Mouse (Mus musculus) stomach, postnatal 0 days (tissue): ENCODE measurements at regions not wholly inside any gene's neighbourhood (a gene's known extent, or its start where the extent isn't known, plus 50 kb on each side); places are given as distances from the start of the nearest gene placed in this dataset.

Experiments
- ATAC-seq: fragments of 200-750 bp; cut with Nextera tagmentation; 2 replicates; pipeline ENCODE4 v1.8.0; 2017; ENCODE audit not compliant: low FRiP score, low TSS enrichment
- DNase-seq: peaks from one replicate; pipeline ENCODE4 v3.0.0-alpha.2; 2016; ENCODE audit warnings: low spot score
- H3K27ac ChIP-seq: fragments of 300-500 bp; sonication (generic); replicated peaks from 2 replicates; pipeline ENCODE4 v1.5.1; 2014; ENCODE audit warnings: mild to moderate bottlenecking, control low read depth
- H3K27me3 ChIP-seq: fragments of 300-500 bp; sonication (generic); 2 replicates; pipeline ENCODE4 v1.6.1; 2014; ENCODE audit warnings: low read length; ENCODE audit not compliant: control insufficient read depth, insufficient read depth
- H3K36me3 ChIP-seq: fragments of 300-500 bp; sonication (generic); 2 replicates; pipeline ENCODE4 v1.6.1; 2014; ENCODE audit warnings: low read length, mixed read lengths; ENCODE audit not compliant: control insufficient read depth, insufficient read depth
- H3K4me1 ChIP-seq: fragments of 300-500 bp; sonication (generic); replicated peaks from 2 replicates; pipeline ENCODE4 v1.6.1; 2014; ENCODE audit warnings: antibody characterized with exemption; ENCODE audit not compliant: control insufficient read depth, insufficient read depth
- H3K4me2 ChIP-seq: fragments of 300-500 bp; sonication (generic); replicated peaks from 2 replicates; pipeline ENCODE4 v1.6.1; 2014; ENCODE audit warnings: low read depth, mild to moderate bottlenecking, control low read depth, moderate library complexity
- H3K4me3 ChIP-seq: fragments of 300-500 bp; sonication (generic); 2 replicates; pipeline ENCODE4 v1.5.1; 2014; ENCODE audit warnings: low read depth, low read length, control low read depth
- H3K9ac ChIP-seq: fragments of 300-500 bp; sonication (generic); 2 replicates; pipeline ENCODE4 v1.6.1; 2014; ENCODE audit warnings: mild to moderate bottlenecking, low read length, control low read depth, mixed read lengths
- H3K9me3 ChIP-seq: fragments of 300-500 bp; sonication (generic); 2 replicates; pipeline ENCODE4 v1.6.1; 2016; ENCODE audit warnings: low read length; ENCODE audit not compliant: control insufficient read depth
- CTCF ChIP-seq: IDR thresholded peaks from 2 replicates; pipeline ENCODE4 v1.5.1; 2016; ENCODE audit warnings: antibody characterized with exemption, low read depth, mild to moderate bottlenecking, moderate library complexity
- EP300 ChIP-seq: optimal IDR thresholded peaks from 2 replicates; pipeline ENCODE3; 2016; ENCODE audit warnings: antibody characterized with exemption
- WGBS: fragments of 180-500 bp; shearing (Covaris S2); extraction: QIAGEN DNeasy Blood & Tissue Kit; methylation state at CpG from one replicate; pipeline ENCODE4 v1.1.7; 2014; 5-methylcytosine and 5-hydroxymethylcytosine counted together

GRCm38 (mm10) chr2:79078836-79079394 lies 176.3 kb upstream of the Itga4 start:
- H3K27me3 ChIP-seq, result no peaks in the 10 kb centered on the region
- H3K4me1 ChIP-seq, result no peaks in the 10 kb centered on the region
- no peak for ATAC-seq
- H3K4me3 ChIP-seq, result no peak overlapping the region
- no peak for DNase-seq
- no peak for TF ChIP-seq EP300
- no peak for TF ChIP-seq CTCF
- no peaks in the 10 kb centered on the region for H3K9me3 ChIP-seq
- no peak overlapping the region for H3K9ac ChIP-seq
- no peak overlapping the region for H3K27ac ChIP-seq
- WGBS, result 51% methylated on average over 5 of the region's 5 CpGs
- H3K36me3 ChIP-seq, result no peaks in the 10 kb centered on the region
- H3K4me2 ChIP-seq, result no peak overlapping the region

DNA sequence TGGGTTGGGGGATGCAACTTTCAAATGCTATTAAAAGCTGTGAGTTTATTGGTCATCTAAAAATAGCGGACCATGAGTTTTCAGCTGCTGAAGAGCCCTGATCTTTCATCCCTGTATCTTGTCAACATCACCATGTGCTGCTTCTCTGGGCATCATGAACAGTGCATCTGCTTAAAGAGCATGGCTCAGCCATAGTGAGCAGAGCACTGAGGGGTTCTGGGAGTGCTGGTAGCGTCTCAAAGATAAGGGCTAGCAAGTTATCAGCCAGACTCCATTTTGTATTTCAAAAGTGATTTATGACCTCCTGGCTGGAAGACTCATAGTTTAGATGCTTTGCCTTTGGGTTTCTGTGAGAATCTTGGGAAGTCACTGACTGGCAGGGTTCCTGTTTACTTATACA lies 173.5 kb upstream of the Itga4 start:
- Histone ChIP-seq H3K9ac (no peak overlapping the region), H3K27ac (no peak overlapping the region), H3K9me3 (no peaks in the 10 kb centered on the region), H3K27me3 (no peaks in the 10 kb centered on the region), H3K4me1 (no peaks in the 10 kb centered on the region), H3K4me2 (no peak overlapping the region), H3K36me3 (no peaks in the 10 kb centered on the region), H3K4me3 (no peak overlapping the region)
- DNase-seq, result no peak
- ATAC-seq, result no peak
- WGBS, result 71% methylated on average over 2 of the region's 2 CpGs
- no peak for TF ChIP-seq CTCF
- TF ChIP-seq EP300, result no peak

DNA sequence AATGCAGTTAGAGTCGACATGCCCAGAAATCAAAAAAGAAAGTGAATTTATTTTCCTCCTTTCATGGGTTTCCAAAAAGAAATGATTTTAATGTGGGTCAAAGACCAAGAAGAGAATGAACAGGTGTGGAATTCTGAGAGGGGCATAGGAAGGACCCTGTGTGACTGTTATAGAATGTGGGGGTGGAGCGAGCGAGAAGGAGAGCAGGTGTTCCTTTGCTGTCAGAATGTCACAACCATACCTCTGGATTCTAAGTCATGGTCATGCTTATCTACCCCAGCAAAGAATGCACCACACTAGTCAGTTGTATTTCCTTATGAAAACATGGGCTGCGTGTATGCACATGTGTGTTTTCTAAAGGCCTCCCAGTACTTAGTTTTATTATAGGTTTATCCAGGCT lies 168.9 kb upstream of the Itga4 start:
- Histone ChIP-seq H3K36me3 (no peaks in the 10 kb centered on the region), H3K9ac (no peak overlapping the region), H3K9me3 (no peaks in the 10 kb centered on the region), H3K27ac (no peak overlapping the region), H3K27me3 (no peaks in the 10 kb centered on the region), H3K4me2 (no peak overlapping the region), H3K4me3 (no peak overlapping the region), H3K4me1 (no peaks in the 10 kb centered on the region; the same call in 1 of the 2 replicates)
- no peak for TF ChIP-seq CTCF
- TF ChIP-seq EP300, result no peak
- no peak for DNase-seq
- ATAC-seq, result no peak
- 93% methylated on average over 4 of the region's 4 CpGs for WGBS

- DNase-seq, result no peak
- ATAC-seq, result no peak
- Histone ChIP-seq H3K9me3 (no peaks in the 10 kb centered on the region), H3K4me3 (peak overlapping the region; percentile 23; the same call in 1 of the 2 replicates), H3K27ac (no peak overlapping the region), H3K4me2 (peak overlapping the region; percentile 33), H3K27me3 (no peaks in the 10 kb centered on the region), H3K4me1 (no peaks in the 10 kb centered on the region; the same call in 1 of the 2 replicates), H3K9ac (no peak overlapping the region), H3K36me3 (no peaks in the 10 kb centered on the region)
- TF ChIP-seq CTCF (peak; percentile 48), EP300 (no peak)
- 49% methylated on average over 9 of the region's 9 CpGs for WGBS
These were observed 168.2 kb upstream of the Itga4 start for GRCm38 (mm10) chr2:79086857-79087578.

DNA sequence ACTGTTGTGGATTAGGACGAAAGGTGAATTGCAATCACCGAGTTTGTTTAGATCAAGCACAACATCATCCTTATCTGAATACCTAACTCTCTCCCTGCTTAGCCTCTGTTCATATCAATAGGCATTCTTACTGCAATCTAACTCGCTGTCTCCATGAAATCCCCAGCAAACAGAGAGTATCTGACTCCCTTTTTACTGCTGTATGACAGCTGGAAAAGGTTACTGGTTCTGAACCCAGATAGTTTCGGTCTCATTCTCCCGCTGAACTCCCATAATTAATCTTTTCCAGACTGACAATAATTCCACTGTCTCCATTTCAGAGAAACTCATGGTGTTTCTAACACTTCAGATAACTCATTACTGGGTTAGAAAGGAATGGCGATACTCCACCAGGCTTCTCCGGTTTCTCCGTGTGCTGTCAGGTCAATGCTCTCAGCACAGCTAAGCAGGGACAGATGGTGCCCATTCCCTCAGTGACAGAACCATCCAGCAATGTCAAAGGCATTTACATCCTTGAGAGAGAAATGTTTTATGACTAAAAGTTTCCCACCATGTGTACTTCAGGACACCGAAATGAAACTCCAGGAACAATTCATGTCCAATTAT lies 167.5 kb upstream of the Itga4 start:
- Histone ChIP-seq H3K27ac (no peak overlapping the region), H3K4me2 (peak overlapping the region; percentile 33), H3K9ac (no peak overlapping the region), H3K4me3 (peak overlapping the region; percentile 23; the same call in 1 of the 2 replicates), H3K36me3 (no peaks in the 10 kb centered on the region), H3K9me3 (no peaks in the 10 kb centered on the region), H3K27me3 (no peaks in the 10 kb centered on the region), H3K4me1 (no peaks in the 10 kb centered on the region; the same call in 1 of the 2 replicates)
- WGBS, result 47% methylated on average over 9 of the region's 9 CpGs
- DNase-seq (no peak), ATAC-seq (no peak)
- TF ChIP-seq CTCF, result no peak
- no peak for TF ChIP-seq EP300

DNA sequence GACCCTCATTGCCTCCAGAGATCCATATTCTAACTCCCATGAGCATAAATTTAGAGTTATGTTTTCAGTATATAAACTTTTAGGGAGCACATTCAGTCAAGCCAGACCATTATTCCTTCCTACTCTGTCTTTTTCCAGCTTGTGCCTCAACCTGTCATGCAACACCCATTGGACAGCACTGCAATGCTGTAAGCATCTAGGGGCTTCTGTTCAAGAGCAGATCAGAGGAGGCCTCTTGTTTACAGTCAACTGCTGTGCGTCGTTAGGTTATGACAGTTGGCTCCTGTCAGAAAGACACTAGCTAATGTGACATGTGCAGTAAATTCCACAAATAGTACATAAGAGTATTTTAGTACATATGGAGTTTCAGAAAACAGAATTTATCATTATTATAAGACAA lies 165.0 kb upstream of the Itga4 start:
- no peak overlapping the region for H3K4me2 ChIP-seq
- H3K4me3 ChIP-seq, result no peak overlapping the region
- ATAC-seq (no peak), DNase-seq (no peak)
- TF ChIP-seq CTCF (no peak), EP300 (no peak)
- whole genome bisulfite sequencing, result 84% methylated on average over 2 of the region's 2 CpGs
- H3K27ac ChIP-seq, result no peak overlapping the region
- H3K9ac ChIP-seq, result no peak overlapping the region
- no peaks in the 10 kb centered on the region; the same call in 1 of the 2 replicates for H3K4me1 ChIP-seq
- H3K27me3 ChIP-seq, result no peaks in the 10 kb centered on the region
- H3K9me3 ChIP-seq, result no peaks in the 10 kb centered on the region
- H3K36me3 ChIP-seq, result no peaks in the 10 kb centered on the region
